In the genomic region with DNA sequence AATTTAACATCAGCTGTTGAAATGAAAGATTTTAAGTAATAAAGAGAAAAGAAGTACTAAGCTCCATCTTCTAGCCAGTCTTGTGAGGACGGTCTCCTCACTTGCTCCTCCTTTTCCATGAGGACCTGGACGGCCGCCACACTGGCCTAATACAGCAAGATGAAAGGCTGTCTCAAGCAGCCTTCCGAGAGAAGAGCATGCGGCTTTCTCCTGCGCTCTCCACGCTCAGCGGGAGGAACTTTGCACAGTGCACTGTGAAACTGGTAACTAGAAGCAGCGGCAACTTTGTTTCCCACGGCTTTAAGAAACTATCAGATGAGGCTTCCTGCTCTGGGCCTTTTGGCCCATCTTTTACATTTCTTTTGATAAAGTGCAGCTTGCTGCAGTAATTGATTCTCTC, we compare ENCODE assay signal across 8 mouse cellular contexts. TPM values are rescaled to one million over a fixed set of nuclear protein-coding genes. Genes with fewer than 3 reads are reported as not detected.
A peak's percentile ranks its signal among the peaks of the same experiment; 100 is the strongest.
DNase-seq lines count a peak whose midpoint lies in the region; ATAC-seq lines count a peak whose summit lies in the region.

No protein-coding gene starts in this region.

- H3K4me3 ChIP-seq in forebrain, embryonic 15.5 days = no peak overlapping the region
- H3K4me3 ChIP-seq in midbrain, embryonic 14.5 days (replicated peaks; ENCODE audit: low read depth, low read length) = no peak overlapping the region

- H3K36me3 ChIP-seq in forebrain, embryonic 15.5 days = no peaks in the 10 kb centered on the region
- H3K36me3 ChIP-seq in midbrain, embryonic 14.5 days (ENCODE audit: control insufficient read depth, insufficient read depth, low read length) = no peaks in the 10 kb centered on the region

- H3K9me3 ChIP-seq in forebrain, embryonic 15.5 days = no peaks in the 10 kb centered on the region
- no peaks in the 10 kb centered on the region for H3K9me3 ChIP-seq in midbrain, embryonic 14.5 days (ENCODE audit: control insufficient read depth, low read length)

- no peak overlapping the region; the same call in 1 of the 2 replicates for H3K9ac ChIP-seq in forebrain, embryonic 15.5 days (replicated peaks)
- no peak overlapping the region for H3K9ac ChIP-seq in midbrain, embryonic 14.5 days (replicated peaks; ENCODE audit: low read length)

- intact Hi-C loops in left cerebral cortex, postnatal 14 days (cut with DNase I) = no loop called here

- peak overlapping the region; percentile 46 for H3K27ac ChIP-seq in forebrain, embryonic 15.5 days (replicated peaks)
- H3K27ac ChIP-seq in midbrain, embryonic 14.5 days (replicated peaks; ENCODE audit: low read depth, low read length) = no peak overlapping the region; the same call in 1 of the 2 replicates

- H3K4me1 ChIP-seq in forebrain, embryonic 15.5 days = peaks cover 15% of the 10 kb centered on the region
- H3K4me1 ChIP-seq in midbrain, embryonic 14.5 days (ENCODE audit: control insufficient read depth, insufficient read depth, low read length) = peaks cover 5% of the 10 kb centered on the region; the same call in 1 of the 2 replicates

- ATAC-seq in forebrain, embryonic 15.5 days (replicated peaks) = 0 out of 2 replicates have a peak, but pooled peaks have one; percentile 38
- no peak for ATAC-seq in midbrain, embryonic 14.5 days (ENCODE audit: low FRiP score, low TSS enrichment)

- peak overlapping the region; percentile 28 for H3K4me2 ChIP-seq in forebrain, embryonic 15.5 days (replicated peaks)
- H3K4me2 ChIP-seq in midbrain, embryonic 14.5 days (ENCODE audit: low read length) = peak overlapping the region; percentile 33

- 2% methylated on average over 10 of the region's 10 CpGs for WGBS in forebrain, embryonic 15.5 days
- 3% methylated on average over 10 of the region's 10 CpGs for WGBS in midbrain, embryonic 14.5 days

- DNase-seq in cerebellum, postnatal 25 days = peak; percentile 8 to 53
- DNase-seq in cerebellum, adult 8-10 months = no peak
- DNase-seq in adrenal gland, adult 8-10 months = peak; percentile 6
- peak; percentile 3 for DNase-seq in kidney, adult 9 months
- DNase-seq in midbrain, embryonic 14.5 days = peak; percentile 75
- no peak for DNase-seq in left cerebral cortex, adult 8-10 months (ENCODE audit: low spot score in 2 of 2)
- no peak for DNase-seq in left cerebral cortex, postnatal 14 days (ENCODE audit: low spot score in 2 of 2)

- no peaks in the 10 kb centered on the region for H3K27me3 ChIP-seq in forebrain, embryonic 15.5 days
- no peaks in the 10 kb centered on the region for H3K27me3 ChIP-seq in midbrain, embryonic 14.5 days (ENCODE audit: control insufficient read depth, insufficient read depth, low read length)

RNA-seq across cellular contexts. Expression of gene Nubpl, which starts 34.7 kb away (rescaled TPM):
- total RNA-seq in adrenal gland, adult 8-10 months (2022) = 10 to 100 TPM; 10.1 to 16.2 (median 13.7) TPM
- 9.3 and 10.9 TPM in 2 replicates for polyA plus RNA-seq in forebrain, embryonic 15.5 days (2015; fragmentation: Nextera tagmentation; extraction: Ambion mirVana)
- polyA plus RNA-seq in midbrain, embryonic 14.5 days (2014; fragmentation: Nextera tagmentation; extraction: Ambion mirVana) = 7.8 and 8.3 TPM in 2 replicates
- 1 to 10 TPM; 4.8 to 6.0 (median 5.6) TPM for total RNA-seq in left cerebral cortex, adult 8-10 months (2022)
- total RNA-seq in left cerebral cortex, postnatal 14 days (2021) = 1 to 10 TPM; 5.0 to 5.3 TPM

Comparison
In these comparisons a context has a peak if more than half of its experiments do, and no peak if none do; other contexts are left out.
1. DNase-seq: peak in cerebellum, postnatal 25 days (2 of 2), adrenal gland, adult 8-10 months (single experiment), kidney, adult 9 months (single experiment) and midbrain, embryonic 14.5 days (single experiment); none in cerebellum, adult 8-10 months (single experiment), left cerebral cortex, adult 8-10 months (0 of 2) and left cerebral cortex, postnatal 14 days (0 of 2).